Mouse (Mus musculus) c-Kit-positive CD71-positive TER-119-negative erythroid progenitor cells, embryonic 14.5 days (primary cell): Measurements from ENCODE around the gene Lrrc71.

ENCODE experiments used
- DNase-seq: peaks from one replicate; pipeline ENCODE4 v3.0.0-alpha.2; 2013; ENCODE audit warnings: low read depth

Lrrc71 gene

DNA sequence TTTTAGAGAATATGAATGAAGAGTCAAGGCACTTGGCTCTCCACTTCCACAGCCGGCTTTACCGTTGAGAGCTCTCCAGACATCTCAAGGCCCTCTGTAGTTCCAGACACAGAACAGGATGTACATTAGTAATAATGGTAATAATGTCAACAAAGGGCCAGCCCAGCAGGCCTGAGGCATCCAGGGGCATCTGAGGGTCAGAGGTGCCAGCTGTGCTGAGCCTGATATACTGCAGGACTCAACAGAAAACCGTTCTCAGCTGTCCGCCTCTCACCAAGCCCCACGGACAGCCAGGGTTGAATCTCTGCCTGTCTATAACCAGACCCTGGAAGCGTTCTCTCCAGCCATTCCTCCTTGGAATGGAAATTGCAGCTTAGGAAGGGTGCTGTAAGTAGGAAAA lies 23.9 kb downstream of the Lrrc71 start:
- no peak for DNase-seq

DNA sequence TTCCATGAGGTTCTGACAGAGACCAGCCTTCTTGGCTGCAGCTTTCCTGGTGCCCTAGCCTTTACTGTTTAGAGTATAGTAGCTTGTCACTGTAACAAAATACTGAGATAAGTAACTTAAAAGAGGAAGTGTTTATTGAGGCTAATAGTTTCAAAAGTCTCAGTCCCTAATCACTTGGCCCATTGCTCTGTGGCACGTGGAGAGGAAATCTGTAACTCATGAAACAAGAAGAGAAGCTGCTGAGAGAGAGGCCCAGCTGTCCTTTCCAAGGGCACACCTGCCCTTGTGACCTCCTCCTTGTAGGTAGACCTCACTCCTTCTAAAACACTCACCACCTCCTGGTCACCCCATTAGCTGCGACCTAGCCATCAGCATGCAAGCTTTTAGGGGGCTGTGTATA lies 29.9 kb downstream of the Lrrc71 start:
- DNase-seq: no peak
